Mouse (Mus musculus) forebrain, embryonic 10.5 days (tissue): ENCODE data around the gene Olfr958. TPM values are rescaled to one million over a fixed set of nuclear protein-coding genes. Genes with fewer than 3 reads are reported as not detected.

Experiments used
- DNase-seq: peaks from one replicate; pipeline ENCODE4 v3.0.0-alpha.2; 2017; ENCODE audit warnings: low spot score; ENCODE audit errors: extremely low spot score
- H3K27ac ChIP-seq: fragments of 300-500 bp; sonication (generic); 2 replicates; pipeline ENCODE4 v1.5.1; 2016; ENCODE audit warnings: mild to moderate bottlenecking
- H3K27me3 ChIP-seq: fragments of 300-500 bp; sonication (generic); 2 replicates; pipeline ENCODE4 v1.6.1; 2016; ENCODE audit warnings: mild to moderate bottlenecking; ENCODE audit not compliant: poor library complexity, severe bottlenecking
- H3K36me3 ChIP-seq: fragments of 300-500 bp; sonication (generic); replicated peaks from 2 replicates; pipeline ENCODE4 v1.6.1; 2016; ENCODE audit warnings: mild to moderate bottlenecking, moderate library complexity
- H3K4me1 ChIP-seq: fragments of 300-500 bp; sonication (generic); 2 replicates; pipeline ENCODE4 v1.6.1; 2016
- H3K4me3 ChIP-seq: fragments of 300-500 bp; sonication (generic); 2 replicates; pipeline ENCODE4 v1.5.1; 2016; ENCODE audit warnings: mild to moderate bottlenecking, moderate library complexity
- H3K9me3 ChIP-seq: fragments of 300-500 bp; sonication (generic); 2 replicates; pipeline ENCODE4 v1.6.1; 2016; ENCODE audit warnings: mild to moderate bottlenecking, moderate library complexity
- WGBS: fragments of 180-500 bp; shearing (Covaris S2); methylation state at CpG from one replicate; pipeline ENCODE4 v1.1.7; 2016; 5-methylcytosine and 5-hydroxymethylcytosine counted together
- polyA plus RNA-seq: library from polyadenylated mRNA; unstranded; fragments of >200 nt; fragmentation: Nextera tagmentation; extraction: Ambion mirVana; gene quantifications from 2 replicates; pipeline ENCODE4 v1.2.1, GENCODE M21; 2016

Gene Olfr958
- polyA plus RNA-seq, result not detected in 2 replicates

GRCm38 (mm10) chr9:39553946-39554345 lies at the start of gene Olfr958:
Gene Olfr958, minus strand, starts transcription at chr9:39554054.
- H3K27me3 ChIP-seq, result no peaks in the 10 kb centered on the region
- H3K36me3 ChIP-seq, result no peaks in the 10 kb centered on the region
- no peak for DNase-seq
- H3K9me3 ChIP-seq, result no peaks in the 10 kb centered on the region
- WGBS, result 85% methylated on average over 2 of the region's 2 CpGs
- peaks cover 7% of the 10 kb centered on the region for H3K4me1 ChIP-seq
- H3K27ac ChIP-seq, result no peak within 1 kb of the TSS
- H3K4me3 ChIP-seq, result no peak within 1 kb of the TSS

- peak overlapping the region; percentile 54 for H3K4me3 ChIP-seq
- peak; percentile 29 for DNase-seq
- H3K27ac ChIP-seq, result no peak overlapping the region
- peaks cover 14% of the 10 kb centered on the region for H3K27me3 ChIP-seq
- 0% methylated on average over 9 of the region's 9 CpGs for WGBS
- no peaks in the 10 kb centered on the region for H3K9me3 ChIP-seq
- H3K4me1 ChIP-seq, result peaks cover 19% of the 10 kb centered on the region
- H3K36me3 ChIP-seq, result no peaks in the 10 kb centered on the region
These were observed 49.5 kb upstream of the Olfr958 start for GRCm38 (mm10) chr9:39603333-39603845.

GRCm38 (mm10) chr9:39602536-39603332 lies 48.9 kb upstream of the Olfr958 start:
- peaks cover 14% of the 10 kb centered on the region for H3K27me3 ChIP-seq
- H3K27ac ChIP-seq, result no peak overlapping the region
- no peaks in the 10 kb centered on the region for H3K36me3 ChIP-seq
- WGBS, result 1% methylated on average over 19 of the region's 19 CpGs
- H3K4me3 ChIP-seq, result peak overlapping the region; percentile 54
- H3K9me3 ChIP-seq, result no peaks in the 10 kb centered on the region
- DNase-seq, result peak; percentile 35
- H3K4me1 ChIP-seq, result peaks cover 19% of the 10 kb centered on the region

GRCm38 (mm10) chr9:39577050-39577449 lies 23.2 kb upstream of the Olfr958 start:
- Histone ChIP-seq H3K27ac (no peak overlapping the region), H3K4me1 (no peaks in the 10 kb centered on the region), H3K4me3 (no peak overlapping the region), H3K9me3 (no peaks in the 10 kb centered on the region), H3K36me3 (no peaks in the 10 kb centered on the region), H3K27me3 (no peaks in the 10 kb centered on the region)
- WGBS, result 91% methylated on average over 5 of the region's 5 CpGs
- no peak for DNase-seq

- no peak for DNase-seq
- Histone ChIP-seq H3K36me3 (no peaks in the 10 kb centered on the region), H3K27me3 (no peaks in the 10 kb centered on the region), H3K27ac (no peak within 1 kb of the TSS), H3K9me3 (no peaks in the 10 kb centered on the region), H3K4me1 (no peaks in the 10 kb centered on the region), H3K4me3 (no peak within 1 kb of the TSS)
- WGBS, result 90% methylated on average over 3 of the region's 3 CpGs
These were observed 21.6 kb upstream of the Olfr958 start, which contains the start of gene Olfr959 for GRCm38 (mm10) chr9:39575469-39575868. Gene Olfr959, minus strand, starts transcription at chr9:39575569.

- Histone ChIP-seq H3K4me1 (peaks cover 7% of the 10 kb centered on the region), H3K27me3 (no peaks in the 10 kb centered on the region), H3K4me3 (no peak overlapping the region), H3K27ac (no peak overlapping the region), H3K9me3 (no peaks in the 10 kb centered on the region), H3K36me3 (no peaks in the 10 kb centered on the region)
- DNase-seq, result no peak
These were observed 4.4 kb upstream of the Olfr958 start for GRCm38 (mm10) chr9:39558349-39558647.

- H3K27me3 ChIP-seq, result no peaks in the 10 kb centered on the region
- WGBS, result 43% methylated on average over 3 of the region's 3 CpGs
- no peak for DNase-seq
- peaks cover 7% of the 10 kb centered on the region for H3K4me1 ChIP-seq
- H3K36me3 ChIP-seq, result no peaks in the 10 kb centered on the region
- peak overlapping the region; percentile 59 for H3K27ac ChIP-seq
- no peaks in the 10 kb centered on the region for H3K9me3 ChIP-seq
- no peak overlapping the region for H3K4me3 ChIP-seq
These were observed 3.9 kb upstream of the Olfr958 start for GRCm38 (mm10) chr9:39557529-39558348.

GRCm38 (mm10) chr9:39550806-39551205 lies 3.0 kb downstream of the Olfr958 start:
- Histone ChIP-seq H3K27me3 (no peaks in the 10 kb centered on the region), H3K4me1 (no peaks in the 10 kb centered on the region), H3K4me3 (no peak overlapping the region), H3K9me3 (no peaks in the 10 kb centered on the region), H3K27ac (no peak overlapping the region), H3K36me3 (no peaks in the 10 kb centered on the region)
- no peak for DNase-seq
- 85% methylated on average over 5 of the region's 5 CpGs for WGBS

- Histone ChIP-seq H3K27ac (no peak overlapping the region), H3K36me3 (no peaks in the 10 kb centered on the region), H3K27me3 (no peaks in the 10 kb centered on the region), H3K9me3 (no peaks in the 10 kb centered on the region), H3K4me3 (no peak overlapping the region), H3K4me1 (0 out of 2 replicates have a peak, but pooled peaks cover under 1% of the 10 kb centered on the region)
- WGBS, result 85% methylated on average over 1 of the region's 1 CpGs
- no peak for DNase-seq
These were observed 30.1 kb downstream of the Olfr958 start for GRCm38 (mm10) chr9:39523616-39524285.

- Histone ChIP-seq H3K27me3 (no peaks in the 10 kb centered on the region), H3K9me3 (no peaks in the 10 kb centered on the region), H3K4me1 (0 out of 2 replicates have a peak, but pooled peaks cover 3% of the 10 kb centered on the region), H3K4me3 (no peak overlapping the region), H3K27ac (no peak overlapping the region), H3K36me3 (no peaks in the 10 kb centered on the region)
- no peak for DNase-seq
These were observed 35.3 kb downstream of the Olfr958 start for GRCm38 (mm10) chr9:39518595-39518994.

GRCm38 (mm10) chr9:39515531-39515930 lies 38.3 kb downstream of the Olfr958 start, which contains the start of gene Olfr957:
Gene Olfr957, minus strand, starts transcription at chr9:39515809.
- Histone ChIP-seq H3K36me3 (no peaks in the 10 kb centered on the region), H3K4me1 (0 out of 2 replicates have a peak, but pooled peaks cover 3% of the 10 kb centered on the region), H3K27ac (no peak within 1 kb of the TSS), H3K27me3 (no peaks in the 10 kb centered on the region), H3K4me3 (no peak within 1 kb of the TSS), H3K9me3 (no peaks in the 10 kb centered on the region)
- DNase-seq, result no peak
- WGBS, result 82% methylated on average over 3 of the region's 3 CpGs

- Histone ChIP-seq H3K36me3 (no peaks in the 10 kb centered on the region), H3K27ac (no peak overlapping the region), H3K9me3 (no peaks in the 10 kb centered on the region), H3K4me1 (no peaks in the 10 kb centered on the region), H3K27me3 (no peaks in the 10 kb centered on the region), H3K4me3 (no peak overlapping the region)
- DNase-seq, result no peak
- WGBS, result 84% methylated on average over 9 of the region's 9 CpGs
These were observed 44.4 kb downstream of the Olfr958 start for GRCm38 (mm10) chr9:39509412-39509811.
